Mouse (Mus musculus) hindbrain, embryonic 16.5 days (tissue): Measurements from ENCODE around the gene Cdh18. TPM values are rescaled to one million over a fixed set of nuclear protein-coding genes. Genes with fewer than 3 reads are reported as not detected.
"Not testable (repeated sequence)": the region's sequence is repeated elsewhere in the genome, so short reads cannot be mapped to it uniquely, and the experiment has no call there.

Experiments used
- ATAC-seq: fragments of 200-750 bp; cut with Nextera tagmentation; 2 replicates; pipeline ENCODE4 v1.8.0; 2017; ENCODE audit warnings: moderate TSS enrichment, moderate library complexity
- H3K27ac ChIP-seq: fragments of 300-500 bp; sonication (generic); 2 replicates; pipeline ENCODE4 v1.5.1; 2014; ENCODE audit warnings: low read depth, mild to moderate bottlenecking, control low read depth, low read length, moderate library complexity
- H3K27me3 ChIP-seq: fragments of 300-500 bp; sonication (generic); replicated peaks from 2 replicates; pipeline ENCODE4 v1.6.1; 2014; ENCODE audit warnings: low read length; ENCODE audit not compliant: control insufficient read depth, insufficient read depth
- H3K36me3 ChIP-seq: fragments of 300-500 bp; sonication (generic); 2 replicates; pipeline ENCODE4 v1.6.1; 2014; ENCODE audit warnings: mild to moderate bottlenecking, low read length, moderate library complexity, mixed read lengths; ENCODE audit not compliant: control insufficient read depth, insufficient read depth
- H3K4me1 ChIP-seq: fragments of 300-500 bp; sonication (generic); 2 replicates; pipeline ENCODE4 v1.6.1; 2014; ENCODE audit warnings: low read depth, low read length; ENCODE audit not compliant: control insufficient read depth, insufficient read depth
- H3K4me2 ChIP-seq: fragments of 300-500 bp; sonication (generic); 2 replicates; pipeline ENCODE4 v1.6.1; 2014; ENCODE audit warnings: mild to moderate bottlenecking, low read length, control low read depth, moderate library complexity
- H3K4me3 ChIP-seq: fragments of 300-500 bp; sonication (generic); 2 replicates; pipeline ENCODE4 v1.5.1; 2014; ENCODE audit warnings: mild to moderate bottlenecking, low read length, control low read depth, moderate library complexity
- H3K9ac ChIP-seq: fragments of 300-500 bp; sonication (generic); 2 replicates; pipeline ENCODE4 v1.6.1; 2014; ENCODE audit warnings: low read depth, mild to moderate bottlenecking, control low read depth, low read length, moderate library complexity
- H3K9me3 ChIP-seq: fragments of 300-500 bp; sonication (generic); 2 replicates; pipeline ENCODE4 v1.6.1; 2014; ENCODE audit warnings: mild to moderate bottlenecking, low read length, moderate library complexity; ENCODE audit not compliant: control insufficient read depth
- WGBS: fragments of 180-500 bp; shearing (Covaris S2); extraction: QIAGEN DNeasy Blood & Tissue Kit; methylation state at CpG from one replicate; pipeline ENCODE4 v1.1.7; 2014; 5-methylcytosine and 5-hydroxymethylcytosine counted together
- polyA plus RNA-seq: library from polyadenylated mRNA; unstranded; fragments of >200 nt; fragmentation: Nextera tagmentation; extraction: Ambion mirVana; gene quantifications from 2 replicates; pipeline ENCODE4 v1.2.1, GENCODE M21; 2015

Gene Cdh18
- polyA plus RNA-seq, 1 experiment from 2014 or later, result 13.2 TPM

- Histone ChIP-seq H3K27ac (no peak overlapping the region), H3K9ac (no peak overlapping the region), H3K27me3 (no peaks in the 10 kb centered on the region), H3K9me3 (no peaks in the 10 kb centered on the region), H3K4me1 (no peaks in the 10 kb centered on the region), H3K4me2 (no peak overlapping the region), H3K4me3 (no peak overlapping the region), H3K36me3 (no peaks in the 10 kb centered on the region)
- 69% methylated on average over 2 of the region's 2 CpGs for WGBS
- ATAC-seq, result no peak
Measured at GRCm38 (mm10) chr15:23230616-23231015, 681.8 kb downstream of the Cdh18 start.

- no peak overlapping the region for H3K4me2 ChIP-seq
- no peaks in the 10 kb centered on the region for H3K36me3 ChIP-seq
- WGBS, result 51% methylated on average over 5 of the region's 5 CpGs
- H3K27me3 ChIP-seq, result no peaks in the 10 kb centered on the region
- no peak overlapping the region for H3K27ac ChIP-seq
- no peak for ATAC-seq
- H3K4me3 ChIP-seq, result no peak overlapping the region
- no peaks in the 10 kb centered on the region for H3K4me1 ChIP-seq
- no peaks in the 10 kb centered on the region for H3K9me3 ChIP-seq
- no peak overlapping the region for H3K9ac ChIP-seq
Measured at GRCm38 (mm10) chr15:23257751-23258440, 709.1 kb downstream of the Cdh18 start.

GRCm38 (mm10) chr15:23278421-23278820 lies 729.6 kb downstream of the Cdh18 start:
- 71% methylated on average over 4 of the region's 4 CpGs for WGBS
- H3K9me3 ChIP-seq, result no peaks in the 10 kb centered on the region

GRCm38 (mm10) chr15:23305018-23305417 lies 756.2 kb downstream of the Cdh18 start:
- 43% methylated on average over 1 of the region's 1 CpGs for WGBS
- no peak overlapping the region for H3K4me3 ChIP-seq
- ATAC-seq, result no peak
- H3K36me3 ChIP-seq, result no peaks in the 10 kb centered on the region
- no peaks in the 10 kb centered on the region for H3K27me3 ChIP-seq
- no peaks in the 10 kb centered on the region for H3K9me3 ChIP-seq
- H3K4me2 ChIP-seq, result no peak overlapping the region
- no peaks in the 10 kb centered on the region for H3K4me1 ChIP-seq
- no peak overlapping the region for H3K27ac ChIP-seq
- no peak overlapping the region for H3K9ac ChIP-seq

More at GRCm38 (mm10) chr15:23278421-23278820, 729.6 kb downstream of the Cdh18 start:
- Histone ChIP-seq H3K27me3 (no peaks in the 10 kb centered on the region), H3K27ac (no peak overlapping the region), H3K36me3 (no peaks in the 10 kb centered on the region), H3K4me1 (no peaks in the 10 kb centered on the region), H3K4me2 (no peak overlapping the region), H3K4me3 (no peak overlapping the region), H3K9ac (no peak overlapping the region)
- ATAC-seq, result no peak

- ATAC-seq, result no peak
- Histone ChIP-seq H3K27me3 (no peaks in the 10 kb centered on the region), H3K4me3 (no peak overlapping the region), H3K9ac (no peak overlapping the region), H3K27ac (no peak overlapping the region), H3K4me1 (no peaks in the 10 kb centered on the region), H3K9me3 (no peaks in the 10 kb centered on the region), H3K4me2 (no peak overlapping the region), H3K36me3 (no peaks in the 10 kb centered on the region)
- WGBS, result 91% methylated on average over 3 of the region's 3 CpGs
Measured at GRCm38 (mm10) chr15:23316766-23317165, 767.9 kb downstream of the Cdh18 start.

- no peak overlapping the region for H3K9ac ChIP-seq
- H3K27ac ChIP-seq, result no peak overlapping the region
- H3K4me2 ChIP-seq, result no peak overlapping the region
- H3K36me3 ChIP-seq, result no peaks in the 10 kb centered on the region
- no peaks in the 10 kb centered on the region for H3K27me3 ChIP-seq
- H3K4me1 ChIP-seq, result no peaks in the 10 kb centered on the region
- H3K9me3 ChIP-seq, result no peaks in the 10 kb centered on the region
- ATAC-seq, result no peak
- H3K4me3 ChIP-seq, result no peak overlapping the region
Measured at GRCm38 (mm10) chr15:23317409-23317808, 768.6 kb downstream of the Cdh18 start.

GRCm38 (mm10) chr15:23340338-23340737 lies 791.5 kb downstream of the Cdh18 start:
- not testable (repeated sequence) for ATAC-seq, H3K36me3 ChIP-seq, H3K27ac ChIP-seq, H3K9ac ChIP-seq, H3K27me3 ChIP-seq, H3K9me3 ChIP-seq, H3K4me2 ChIP-seq, H3K4me1 ChIP-seq, H3K4me3 ChIP-seq
- no CpG with 5 or more reads among the region's 4 CpGs for WGBS

- Histone ChIP-seq H3K4me2 (no peak overlapping the region), H3K9me3 (no peaks in the 10 kb centered on the region), H3K27me3 (no peaks in the 10 kb centered on the region), H3K36me3 (no peaks in the 10 kb centered on the region), H3K4me1 (no peaks in the 10 kb centered on the region), H3K27ac (no peak overlapping the region), H3K4me3 (no peak overlapping the region), H3K9ac (no peak overlapping the region)
- no peak for ATAC-seq
- WGBS, result 88% methylated on average over 2 of the region's 2 CpGs
Measured at GRCm38 (mm10) chr15:23351078-23351477, 802.3 kb downstream of the Cdh18 start.

GRCm38 (mm10) chr15:23366325-23366724 lies 817.5 kb downstream of the Cdh18 start:
- Histone ChIP-seq H3K4me2 (no peak overlapping the region), H3K4me3 (no peak overlapping the region), H3K27ac (no peak overlapping the region), H3K27me3 (no peaks in the 10 kb centered on the region), H3K9ac (no peak overlapping the region), H3K4me1 (no peaks in the 10 kb centered on the region), H3K9me3 (no peaks in the 10 kb centered on the region), H3K36me3 (no peaks in the 10 kb centered on the region)
- WGBS, result 92% methylated on average over 3 of the region's 3 CpGs
- no peak for ATAC-seq
